Mouse (Mus musculus): ENCODE results near the gene H2al2a.

DNA sequence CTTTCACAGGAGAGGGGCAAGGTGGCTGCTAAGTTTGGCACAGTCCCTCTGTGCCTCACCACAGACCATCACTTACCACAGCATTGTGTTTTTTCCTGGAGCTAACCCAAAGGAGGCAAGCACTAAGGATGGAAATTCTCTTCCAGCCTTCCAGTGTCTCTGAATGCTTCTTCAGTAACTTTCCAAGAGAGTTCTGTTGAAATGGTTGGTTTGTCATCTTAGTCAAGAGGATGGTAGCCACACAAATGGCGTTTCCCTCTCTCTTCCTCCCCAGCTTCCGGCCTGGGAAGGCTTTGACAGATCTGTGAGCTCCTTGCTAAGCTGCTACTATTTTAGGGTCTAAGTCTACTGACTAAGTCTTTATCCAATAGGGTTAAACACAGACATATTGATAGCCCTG, 40.7 kb upstream of the H2al2a start, which contains the start of gene A930004D18Rik:
- TF ChIP-seq CTCF (IDR thresholded peaks at IDR 0.05; ENCODE audit: borderline replicate concordance, insufficient read depth, low read depth, low read length), result no peak
- no peak for TF ChIP-seq POLR2A (IDR thresholded peaks at IDR 0.05; ENCODE audit: borderline replicate concordance, insufficient read depth, low read length)
